Mouse (Mus musculus) heart, postnatal 0 days (tissue): ENCODE measurements around the gene Efcab10. TPM values are rescaled to one million over a fixed set of nuclear protein-coding genes. Genes with fewer than 3 reads are reported as not detected.

Source experiments
- ATAC-seq: fragments of 200-750 bp; cut with Nextera tagmentation; 2 replicates; pipeline ENCODE4 v1.8.0; 2017; ENCODE audit warnings: low read depth, moderate number of reproducible peaks, moderate library complexity; ENCODE audit not compliant: insufficient read depth
- DNase-seq: peaks from one replicate; pipeline ENCODE4 v3.0.0-alpha.2; 2016; ENCODE audit warnings: low spot score
- H3K27ac ChIP-seq: fragments of 300-500 bp; sonication (generic); 2 replicates; pipeline ENCODE4 v1.5.1; 2014; ENCODE audit warnings: low read depth, mild to moderate bottlenecking
- H3K27me3 ChIP-seq: fragments of 300-500 bp; sonication (generic); 2 replicates; pipeline ENCODE4 v1.6.1; 2014; ENCODE audit warnings: low read length, mixed read lengths; ENCODE audit not compliant: control insufficient read depth, insufficient read depth
- H3K36me3 ChIP-seq: fragments of 300-500 bp; sonication (generic); replicated peaks from 2 replicates; pipeline ENCODE4 v1.6.1; 2014; ENCODE audit warnings: low read length, mixed read lengths; ENCODE audit not compliant: control insufficient read depth, insufficient read depth
- H3K4me1 ChIP-seq: fragments of 300-500 bp; sonication (generic); 2 replicates; pipeline ENCODE4 v1.6.1; 2014; ENCODE audit warnings: antibody characterized with exemption; ENCODE audit not compliant: control insufficient read depth, insufficient read depth
- H3K4me2 ChIP-seq: fragments of 300-500 bp; sonication (generic); 2 replicates; pipeline ENCODE4 v1.6.1; 2014; ENCODE audit warnings: low read depth, mild to moderate bottlenecking, low read length, moderate library complexity
- H3K4me3 ChIP-seq: fragments of 300-500 bp; sonication (generic); 2 replicates; pipeline ENCODE4 v1.5.1; 2014; ENCODE audit warnings: low read depth, low read length
- H3K9ac ChIP-seq: fragments of 300-500 bp; sonication (generic); replicated peaks from 2 replicates; pipeline ENCODE4 v1.6.1; 2014; ENCODE audit warnings: low read depth, low read length, mixed read lengths
- H3K9me3 ChIP-seq: fragments of 300-500 bp; sonication (generic); replicated peaks from 2 replicates; pipeline ENCODE4 v1.6.1; 2016; ENCODE audit warnings: low read length; ENCODE audit not compliant: control insufficient read depth
- CTCF ChIP-seq: IDR thresholded peaks from 2 replicates; pipeline ENCODE4 v1.5.1; 2016; ENCODE audit warnings: antibody characterized with exemption, control low read depth, low read depth
- EP300 ChIP-seq: IDR thresholded peaks from 2 replicates; pipeline ENCODE4 v1.6.1; 2016; ENCODE audit warnings: antibody characterized with exemption, low read depth
- WGBS: fragments of 180-500 bp; shearing (Covaris S2); extraction: QIAGEN DNeasy Blood & Tissue Kit; methylation state at CpG from one replicate; pipeline ENCODE4 v1.1.7; 2014; 5-methylcytosine and 5-hydroxymethylcytosine counted together
- polyA plus RNA-seq: library from polyadenylated mRNA; unstranded; fragments of >200 nt; fragmentation: Nextera tagmentation; extraction: Ambion mirVana; gene quantifications from 2 replicates; pipeline ENCODE4 v1.2.1, GENCODE M21; 2015
- total RNA-seq: library from RNA; depleted of rRNA; stranded (reverse); fragments of >200 nt; gene quantifications from 2 replicates; pipeline ENCODE4 v1.2.3, GENCODE M21; 2014; ENCODE audit warnings: low replicate concordance

Efcab10 gene
- total and polyA plus RNA-seq, 2 experiments from 2014 or later: not detected

GRCm38 (mm10) chr12:33359209-33359608, 35.4 kb upstream of the Efcab10 start:
- Histone ChIP-seq H3K4me3 (no peak overlapping the region), H3K4me1 (no peaks in the 10 kb centered on the region), H3K27ac (no peak overlapping the region), H3K27me3 (no peaks in the 10 kb centered on the region), H3K9ac (no peak overlapping the region), H3K9me3 (no peaks in the 10 kb centered on the region), H3K4me2 (no peak overlapping the region), H3K36me3 (peaks cover 17% of the 10 kb centered on the region; the same call in 1 of the 2 replicates)
- no peak for DNase-seq
- no peak for ATAC-seq
- TF ChIP-seq EP300 (no peak), CTCF (no peak)
- WGBS: 87% methylated on average over 7 of the region's 7 CpGs

DNA sequence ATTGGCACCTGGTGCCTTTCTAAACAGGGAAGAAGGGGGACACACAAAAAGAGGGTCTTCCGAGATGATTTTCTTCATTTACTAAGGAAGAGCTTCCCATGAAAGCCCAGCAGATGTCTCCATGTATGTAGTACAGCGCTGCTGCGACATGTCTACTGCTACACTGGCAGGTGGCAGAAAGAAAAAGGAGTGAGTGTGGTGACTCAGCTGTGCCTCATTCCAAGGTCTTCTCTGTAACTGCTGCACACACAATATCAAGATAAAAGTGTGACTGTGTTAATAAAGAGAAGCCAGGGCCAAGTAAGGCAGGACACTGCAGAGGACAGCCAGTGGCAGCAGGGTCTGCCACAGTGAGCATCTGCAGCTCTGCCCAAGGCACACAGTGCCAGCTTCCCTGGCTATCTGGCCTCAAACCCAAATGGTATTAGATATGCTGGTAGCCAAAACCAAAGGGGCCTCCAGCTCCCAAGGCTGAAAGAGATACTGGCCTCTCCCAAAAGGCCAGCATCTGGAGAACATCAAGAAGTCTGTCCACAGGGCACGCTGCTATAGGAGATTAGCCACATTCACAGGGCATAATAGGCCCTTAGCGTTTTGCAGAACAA, 34.7 kb upstream of the Efcab10 start:
- H3K4me1 ChIP-seq: no peaks in the 10 kb centered on the region
- H3K4me3 ChIP-seq: no peak overlapping the region
- H3K27ac ChIP-seq: no peak overlapping the region
- H3K36me3 ChIP-seq: peaks cover 23% of the 10 kb centered on the region; the same call in 1 of the 2 replicates
- no peak overlapping the region for H3K9ac ChIP-seq
- TF ChIP-seq EP300 (no peak), CTCF (no peak)
- WGBS: 71% methylated on average over 5 of the region's 5 CpGs
- H3K27me3 ChIP-seq: no peaks in the 10 kb centered on the region
- H3K4me2 ChIP-seq: no peak overlapping the region
- DNase-seq (no peak), ATAC-seq (no peak)
- no peaks in the 10 kb centered on the region for H3K9me3 ChIP-seq

DNA sequence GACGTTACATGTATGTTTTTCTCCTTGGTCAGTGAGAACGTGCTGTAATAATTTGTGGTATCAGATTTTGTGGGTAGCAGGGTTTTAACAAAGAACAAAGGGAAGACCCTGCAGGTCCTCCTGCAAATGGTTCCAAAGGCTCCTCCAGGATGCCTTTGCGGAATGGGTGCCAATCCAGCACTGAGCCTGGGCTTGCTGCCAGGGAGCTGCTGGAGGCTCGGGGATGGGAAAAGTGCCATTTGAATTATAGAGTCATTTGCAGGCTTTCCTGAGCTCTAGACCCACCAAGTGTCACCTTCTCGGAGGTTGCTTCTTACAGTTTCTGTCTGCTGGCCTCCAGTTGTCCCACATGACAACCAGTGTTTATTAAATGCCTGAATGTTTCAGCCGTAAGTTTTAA, 33.9 kb upstream of the Efcab10 start:
- no peak overlapping the region for H3K9ac ChIP-seq
- no peak overlapping the region for H3K27ac ChIP-seq
- no peaks in the 10 kb centered on the region for H3K4me1 ChIP-seq
- no peak overlapping the region for H3K4me3 ChIP-seq
- no peaks in the 10 kb centered on the region for H3K27me3 ChIP-seq
- H3K36me3 ChIP-seq: peaks cover 23% of the 10 kb centered on the region; the same call in 1 of the 2 replicates
- DNase-seq (peak; percentile 41), ATAC-seq (no peak)
- TF ChIP-seq CTCF: no peak
- no peak for TF ChIP-seq EP300
- no peak overlapping the region for H3K4me2 ChIP-seq
- 28% methylated on average over 6 of the region's 6 CpGs for WGBS
- H3K9me3 ChIP-seq: no peaks in the 10 kb centered on the region

DNA sequence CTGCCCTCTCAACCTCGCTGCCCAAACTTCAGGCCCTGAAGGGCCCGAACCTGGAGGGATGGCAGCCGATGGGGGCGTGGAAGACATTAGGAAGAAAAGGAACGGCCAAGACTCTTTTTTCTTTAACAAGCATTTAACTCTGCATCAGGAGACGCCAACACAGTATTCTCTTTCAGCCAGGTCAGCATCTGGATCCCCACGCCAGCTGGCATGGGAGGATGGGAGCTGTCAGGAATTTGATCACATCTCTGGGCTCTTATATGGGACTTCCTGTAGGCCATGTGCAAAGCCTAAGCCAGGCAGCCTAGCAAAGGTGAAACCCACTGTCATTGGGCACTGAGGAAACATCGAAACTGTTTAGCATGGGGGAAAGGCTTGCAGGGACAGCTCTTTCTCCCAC, 30.1 kb upstream of the Efcab10 start:
- 90% methylated on average over 8 of the region's 8 CpGs for WGBS
- Histone ChIP-seq H3K27me3 (no peaks in the 10 kb centered on the region), H3K36me3 (peaks cover 26% of the 10 kb centered on the region), H3K9me3 (no peaks in the 10 kb centered on the region), H3K4me3 (no peak overlapping the region), H3K4me2 (no peak overlapping the region), H3K9ac (no peak overlapping the region), H3K27ac (no peak overlapping the region), H3K4me1 (no peaks in the 10 kb centered on the region)
- TF ChIP-seq CTCF: no peak
- no peak for TF ChIP-seq EP300
- ATAC-seq: no peak
- no peak for DNase-seq

DNA sequence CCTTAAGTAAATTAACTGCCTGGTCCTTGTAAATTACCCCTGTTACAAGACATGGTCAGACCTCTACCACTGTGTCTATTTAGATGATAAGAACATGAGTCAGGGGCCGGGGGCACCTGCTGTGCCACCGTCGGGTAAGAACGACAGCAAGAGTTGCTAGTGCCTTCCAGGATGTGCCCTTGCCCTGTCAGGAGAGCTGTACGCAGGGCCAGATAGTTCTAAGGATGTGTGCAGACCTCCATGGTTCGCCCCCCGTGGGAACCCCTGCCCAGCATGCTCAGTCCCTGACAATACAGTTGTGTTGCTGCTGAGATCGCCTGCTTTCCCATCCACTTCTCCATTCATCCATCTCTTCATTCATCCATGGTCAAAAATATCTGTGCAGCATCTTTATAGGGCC, 29.5 kb upstream of the Efcab10 start:
- ATAC-seq (no peak), DNase-seq (no peak)
- TF ChIP-seq EP300: no peak
- TF ChIP-seq CTCF: no peak
- Histone ChIP-seq H3K9ac (no peak overlapping the region), H3K27me3 (no peaks in the 10 kb centered on the region), H3K36me3 (peaks cover 22% of the 10 kb centered on the region), H3K4me1 (no peaks in the 10 kb centered on the region), H3K4me3 (no peak overlapping the region), H3K27ac (no peak overlapping the region), H3K4me2 (no peak overlapping the region), H3K9me3 (no peaks in the 10 kb centered on the region)
- 83% methylated on average over 8 of the region's 8 CpGs for whole genome bisulfite sequencing

DNA sequence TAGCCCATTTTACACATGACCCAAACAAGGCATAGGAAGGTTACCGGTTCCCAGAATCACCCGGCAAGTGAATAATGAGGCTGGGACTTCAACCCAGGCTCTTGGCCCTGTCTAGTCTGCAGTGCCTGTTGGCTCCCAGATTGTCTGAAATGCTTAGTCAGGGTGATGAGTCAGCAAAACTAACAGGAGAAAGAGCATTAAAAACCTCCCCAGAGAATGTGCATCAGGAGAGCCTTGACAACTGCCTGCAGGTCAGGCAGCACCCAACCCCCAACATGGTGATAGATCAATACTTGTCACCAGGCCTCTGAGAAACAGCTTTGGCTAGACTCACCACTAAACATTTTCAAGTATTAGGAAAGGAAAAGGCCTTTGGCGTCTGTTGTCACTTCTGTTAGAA, 25.1 kb upstream of the Efcab10 start:
- Histone ChIP-seq H3K36me3 (peaks cover 17% of the 10 kb centered on the region), H3K4me1 (no peaks in the 10 kb centered on the region), H3K4me2 (no peak overlapping the region), H3K27ac (no peak overlapping the region), H3K4me3 (no peak overlapping the region), H3K9me3 (no peaks in the 10 kb centered on the region), H3K9ac (no peak overlapping the region), H3K27me3 (no peaks in the 10 kb centered on the region)
- DNase-seq (no peak), ATAC-seq (no peak)
- 95% methylated on average over 3 of the region's 3 CpGs for WGBS
- TF ChIP-seq EP300 (no peak), CTCF (no peak)
